In the genomic region with DNA sequence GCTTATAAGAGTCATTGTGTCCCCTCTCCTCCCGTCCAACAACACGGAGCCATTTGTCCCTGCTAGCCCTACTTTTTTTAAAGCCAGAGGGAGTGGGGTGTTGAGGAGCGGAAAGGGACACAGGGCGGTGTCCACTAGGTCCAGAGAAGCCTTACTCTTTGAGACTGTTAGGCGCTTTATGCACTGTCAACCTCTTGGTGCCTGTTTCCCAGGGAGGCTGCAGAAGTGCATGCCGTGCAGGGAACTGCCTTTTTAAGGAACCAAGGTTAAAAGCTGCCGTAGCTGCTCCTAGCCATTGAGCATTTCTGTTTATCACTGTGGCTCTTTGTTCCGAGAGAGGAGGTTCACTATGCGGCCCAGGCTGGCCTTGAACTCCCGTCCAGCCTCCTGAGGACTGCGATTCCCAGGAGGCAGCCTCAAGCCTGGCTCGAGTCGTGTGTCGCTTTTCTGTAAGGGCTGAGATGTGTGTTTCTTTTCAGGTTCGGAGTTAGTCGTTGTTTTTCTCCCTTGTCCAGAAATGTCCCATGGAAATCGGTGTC, we compare ENCODE assay signal across 7 mouse cellular contexts. TPM values are rescaled to one million over a fixed set of nuclear protein-coding genes. Genes with fewer than 3 reads are reported as not detected.
DNase-seq lines count a peak whose midpoint lies in the region; ATAC-seq lines count a peak whose summit lies in the region.

No protein-coding gene starts in this region.

- no peak for DNase-seq in lung, postnatal 4 days
- DNase-seq in urinary bladder, adult 2 months (ENCODE audit: low spot score): no peak
- DNase-seq in cerebellum, postnatal 10 days: no peak

- no peaks in the 10 kb centered on the region for H3K27me3 ChIP-seq in lung, embryonic 16.5 days (ENCODE audit: control insufficient read depth, insufficient read depth, low read depth, low read length)
- no peaks in the 10 kb centered on the region for H3K27me3 ChIP-seq in forebrain, embryonic 13.5 days
- H3K27me3 ChIP-seq in limb, embryonic 15.5 days: no peaks in the 10 kb centered on the region
- no peaks in the 10 kb centered on the region for H3K27me3 ChIP-seq in stomach, embryonic 14.5 days (ENCODE audit: control insufficient read depth, insufficient read depth, low read length)

- H3K4me2 ChIP-seq in lung, embryonic 16.5 days (ENCODE audit: low read depth, low read length): peak overlapping the region; percentile 85
- H3K4me2 ChIP-seq in forebrain, embryonic 13.5 days: peak overlapping the region; percentile 87
- peak overlapping the region; percentile 68 for H3K4me2 ChIP-seq in limb, embryonic 15.5 days
- H3K4me2 ChIP-seq in stomach, embryonic 14.5 days (replicated peaks; ENCODE audit: low read depth, low read length): peak overlapping the region; percentile 78

- peaks cover 10% of the 10 kb centered on the region for H3K36me3 ChIP-seq in lung, embryonic 16.5 days (ENCODE audit: control insufficient read depth, insufficient read depth, low read length)
- H3K36me3 ChIP-seq in forebrain, embryonic 13.5 days (ENCODE audit: poor library complexity, severe bottlenecking): peaks cover 42% of the 10 kb centered on the region
- peaks cover 36% of the 10 kb centered on the region for H3K36me3 ChIP-seq in limb, embryonic 15.5 days
- peaks cover 27% of the 10 kb centered on the region for H3K36me3 ChIP-seq in stomach, embryonic 14.5 days (ENCODE audit: control insufficient read depth, insufficient read depth, low read length)

- 58% methylated on average over 17 of the region's 17 CpGs for WGBS in lung, embryonic 16.5 days
- WGBS in forebrain, embryonic 13.5 days: 48% methylated on average over 17 of the region's 17 CpGs
- WGBS in limb, embryonic 15.5 days: 53% methylated on average over 17 of the region's 17 CpGs
- WGBS in stomach, embryonic 14.5 days: 54% methylated on average over 17 of the region's 17 CpGs

- peak overlapping the region; percentile 94 for H3K4me3 ChIP-seq in lung, embryonic 16.5 days (ENCODE audit: low read length)
- H3K4me3 ChIP-seq in forebrain, embryonic 13.5 days: peak overlapping the region; percentile 100
- peak overlapping the region; percentile 100 for H3K4me3 ChIP-seq in limb, embryonic 15.5 days
- H3K4me3 ChIP-seq in stomach, embryonic 14.5 days (ENCODE audit: low read depth, low read length): peak overlapping the region; percentile 97

- no peak for ATAC-seq in lung, embryonic 16.5 days (ENCODE audit: low read depth)
- ATAC-seq in forebrain, embryonic 13.5 days: no peak
- ATAC-seq in limb, embryonic 15.5 days (ENCODE audit: insufficient number of reproducible peaks, low FRiP score, low TSS enrichment, low read depth): no peak
- no peak for ATAC-seq in stomach, embryonic 14.5 days (ENCODE audit: insufficient number of reproducible peaks, insufficient read depth, low FRiP score, low read depth)

- H3K9ac ChIP-seq in lung, embryonic 16.5 days (ENCODE audit: low read length): peak overlapping the region; percentile 92
- H3K9ac ChIP-seq in forebrain, embryonic 13.5 days: peak overlapping the region; percentile 99
- H3K9ac ChIP-seq in limb, embryonic 15.5 days: peak overlapping the region; percentile 10; the same call in 1 of the 2 replicates
- 0 out of 2 replicates have a peak overlapping the region, but pooled peaks have one; percentile 89 for H3K9ac ChIP-seq in stomach, embryonic 14.5 days (replicated peaks; ENCODE audit: low read depth, low read length)

- H3K9me3 ChIP-seq in lung, embryonic 16.5 days (ENCODE audit: control insufficient read depth, low read length): no peaks in the 10 kb centered on the region
- H3K9me3 ChIP-seq in forebrain, embryonic 13.5 days (replicated peaks): no peaks in the 10 kb centered on the region
- H3K9me3 ChIP-seq in limb, embryonic 15.5 days: no peaks in the 10 kb centered on the region
- no peaks in the 10 kb centered on the region for H3K9me3 ChIP-seq in stomach, embryonic 14.5 days (ENCODE audit: control insufficient read depth, low read depth, low read length)

- no peak overlapping the region for H3K27ac ChIP-seq in lung, embryonic 16.5 days (ENCODE audit: low read length)
- H3K27ac ChIP-seq in forebrain, embryonic 13.5 days: peak overlapping the region; percentile 88
- H3K27ac ChIP-seq in limb, embryonic 15.5 days: 0 out of 2 replicates have a peak overlapping the region, but pooled peaks have one; percentile 38
- no peak overlapping the region for H3K27ac ChIP-seq in stomach, embryonic 14.5 days (ENCODE audit: low read length)

- peaks cover 13% of the 10 kb centered on the region for H3K4me1 ChIP-seq in lung, embryonic 16.5 days (replicated peaks; ENCODE audit: control insufficient read depth, insufficient read depth, low read length)
- H3K4me1 ChIP-seq in forebrain, embryonic 13.5 days: peaks cover 36% of the 10 kb centered on the region
- peaks cover 23% of the 10 kb centered on the region for H3K4me1 ChIP-seq in limb, embryonic 15.5 days
- peaks cover 19% of the 10 kb centered on the region for H3K4me1 ChIP-seq in stomach, embryonic 14.5 days (ENCODE audit: control insufficient read depth, insufficient read depth, low read length)

RNA-seq across cellular contexts. Expression of a gene that starts 1.7 kb away (rescaled TPM):
- 46.5 and 48.2 TPM in 2 replicates for polyA plus RNA-seq in lung, embryonic 16.5 days (2015; fragmentation: Nextera tagmentation; extraction: Ambion mirVana)
- polyA plus RNA-seq in forebrain, embryonic 13.5 days (2015; fragmentation: Nextera tagmentation; extraction: Ambion mirVana): 141 and 154 TPM in 2 replicates
- 48.5 and 49.2 TPM in 2 replicates for polyA plus RNA-seq in limb, embryonic 15.5 days (2015; fragmentation: Nextera tagmentation; extraction: Ambion mirVana)
- 69.3 and 71.7 TPM in 2 replicates for polyA plus RNA-seq in stomach, embryonic 14.5 days (2014; fragmentation: Nextera tagmentation; extraction: Ambion mirVana)
- 35.1 and 36.9 TPM in 2 replicates for polyA plus RNA-seq in urinary bladder, adult 2 months (2012; rRNA removed)

RNA-seq across cellular contexts. Expression of a gene that starts 49.3 kb away (rescaled TPM):
- 8.6 and 9.9 TPM in 2 replicates for polyA plus RNA-seq in lung, embryonic 16.5 days (2015; fragmentation: Nextera tagmentation; extraction: Ambion mirVana)
- 4.5 and 5.2 TPM in 2 replicates for polyA plus RNA-seq in forebrain, embryonic 13.5 days (2015; fragmentation: Nextera tagmentation; extraction: Ambion mirVana)
- 25.9 and 27.2 TPM in 2 replicates for polyA plus RNA-seq in limb, embryonic 15.5 days (2015; fragmentation: Nextera tagmentation; extraction: Ambion mirVana)
- 15.1 and 18.1 TPM in 2 replicates for polyA plus RNA-seq in stomach, embryonic 14.5 days (2014; fragmentation: Nextera tagmentation; extraction: Ambion mirVana)
- polyA plus RNA-seq in urinary bladder, adult 2 months (2012; rRNA removed): 1.5 and 2.0 TPM in 2 replicates

Comparison
In these comparisons a context has a peak if more than half of its experiments do, and no peak if none do; other contexts are left out.
1. H3K27ac ChIP-seq: peak in forebrain, embryonic 13.5 days (single experiment) and limb, embryonic 15.5 days (single experiment); none in lung, embryonic 16.5 days (single experiment) and stomach, embryonic 14.5 days (single experiment).
2. H3K9ac ChIP-seq: peak in every context shown above with its lines; median percentile 99 in forebrain, embryonic 13.5 days; 92 in lung, embryonic 16.5 days; 89 in stomach, embryonic 14.5 days; 10 in limb, embryonic 15.5 days.
3. Peak in every context shown above with its lines, with median percentiles within 50 percentile points of each other: H3K4me2 ChIP-seq and H3K4me3 ChIP-seq.